8 mouse cellular contexts compared by ENCODE assay signal in genomic region chr10:20723521-20723915, GRCm38 (mm10). TPM values are rescaled to one million over a fixed set of nuclear protein-coding genes. Genes with fewer than 3 reads are reported as not detected.
DNase-seq lines count a peak whose midpoint lies in the region; ATAC-seq and TF ChIP-seq lines count a peak whose summit lies in the region.

No protein-coding gene starts in this region.

- no peak overlapping the region for H3K27ac ChIP-seq in neural tube, embryonic 11.5 days (ENCODE audit: low read depth, low read length)
- H3K27ac ChIP-seq in limb, embryonic 14.5 days (replicated peaks; ENCODE audit: low read depth, low read length): 0 out of 2 replicates have a peak overlapping the region, but pooled peaks have one; percentile 16
- 0 out of 2 replicates have a peak overlapping the region, but pooled peaks have one; percentile 6 for H3K27ac ChIP-seq in stomach, embryonic 15.5 days

- H3K9ac ChIP-seq in neural tube, embryonic 11.5 days (ENCODE audit: low read length): no peak overlapping the region
- H3K9ac ChIP-seq in limb, embryonic 14.5 days (ENCODE audit: low read depth, low read length, severe bottlenecking): peak overlapping the region; percentile 55
- no peak overlapping the region for H3K9ac ChIP-seq in stomach, embryonic 15.5 days

- no peak overlapping the region for H3K4me3 ChIP-seq in neural tube, embryonic 11.5 days (ENCODE audit: low read depth, low read length)
- H3K4me3 ChIP-seq in limb, embryonic 14.5 days (replicated peaks; ENCODE audit: low read length): peak overlapping the region; percentile 44
- H3K4me3 ChIP-seq in stomach, embryonic 15.5 days (replicated peaks): peak overlapping the region; percentile 17

- TF ChIP-seq POLR2A in limb, embryonic 14.5 days (IDR thresholded peaks at IDR 0.05; ENCODE audit: borderline replicate concordance, extremely low read depth, insufficient read depth, insufficient read length): no peak

- peak; percentile 62; the same call in 1 of the 2 replicates for ATAC-seq in neural tube, embryonic 11.5 days (ENCODE audit: insufficient read depth, low FRiP score, low TSS enrichment)
- peak; percentile 19; the same call in 1 of the 2 replicates for ATAC-seq in granulocyte monocyte progenitor cell, adult 5-6 weeks (replicated peaks; ENCODE audit: poor library complexity, severe bottlenecking)
- no peak for ATAC-seq in limb, embryonic 14.5 days (ENCODE audit: low FRiP score, low read depth)
- no peak for ATAC-seq in stomach, embryonic 15.5 days (ENCODE audit: insufficient read depth, low FRiP score, low read depth)

- H3K36me3 ChIP-seq in neural tube, embryonic 11.5 days (ENCODE audit: control insufficient read depth, insufficient read depth, low read length): no peaks in the 10 kb centered on the region
- H3K36me3 ChIP-seq in limb, embryonic 14.5 days (ENCODE audit: control insufficient read depth, insufficient read depth, low read length): no peaks in the 10 kb centered on the region
- H3K36me3 ChIP-seq in stomach, embryonic 15.5 days: no peaks in the 10 kb centered on the region

- H3K27me3 ChIP-seq in neural tube, embryonic 11.5 days (ENCODE audit: control insufficient read depth, insufficient read depth, low read length): no peaks in the 10 kb centered on the region
- H3K27me3 ChIP-seq in limb, embryonic 14.5 days (ENCODE audit: control insufficient read depth, insufficient read depth, low read length): no peaks in the 10 kb centered on the region
- no peaks in the 10 kb centered on the region for H3K27me3 ChIP-seq in stomach, embryonic 15.5 days (replicated peaks)

- peaks cover 5% of the 10 kb centered on the region; the same call in 1 of the 2 replicates for H3K4me1 ChIP-seq in neural tube, embryonic 11.5 days (ENCODE audit: control insufficient read depth, insufficient read depth, low read length)
- H3K4me1 ChIP-seq in limb, embryonic 14.5 days (ENCODE audit: control insufficient read depth, insufficient read depth, low read length): peaks cover 13% of the 10 kb centered on the region
- H3K4me1 ChIP-seq in stomach, embryonic 15.5 days: peaks cover 4% of the 10 kb centered on the region; the same call in 1 of the 2 replicates

- peak overlapping the region; percentile 17; the same call in 1 of the 2 replicates for H3K4me2 ChIP-seq in neural tube, embryonic 11.5 days (ENCODE audit: low read depth)
- peak overlapping the region; percentile 62 for H3K4me2 ChIP-seq in limb, embryonic 14.5 days (replicated peaks; ENCODE audit: low read depth, low read length, severe bottlenecking)
- peak overlapping the region; percentile 54 for H3K4me2 ChIP-seq in stomach, embryonic 15.5 days

- peak; percentile 23 for DNase-seq in neural tube, embryonic 11.5 days (ENCODE audit: low spot score)
- DNase-seq in neural tube, embryonic 10.5 days (ENCODE audit: extremely low spot score, low spot score): no peak
- DNase-seq in limb, embryonic 14.5 days (ENCODE audit: low spot score): no peak
- DNase-seq in left cerebral cortex, adult 9 months (ENCODE audit: low spot score in 2 of 2): no peak
- DNase-seq in urinary bladder, adult 18-20 months (ENCODE audit: low spot score in 2 of 2): no peak
- no peak for DNase-seq in layer of hippocampus, postnatal 36 days

- no peaks in the 10 kb centered on the region for H3K9me3 ChIP-seq in neural tube, embryonic 11.5 days (ENCODE audit: control insufficient read depth, low read length)
- no peaks in the 10 kb centered on the region for H3K9me3 ChIP-seq in limb, embryonic 14.5 days (ENCODE audit: control insufficient read depth, low read length)
- H3K9me3 ChIP-seq in stomach, embryonic 15.5 days: no peaks in the 10 kb centered on the region

- WGBS in neural tube, embryonic 11.5 days: 35% methylated on average over 3 of the region's 3 CpGs
- WGBS in limb, embryonic 14.5 days: 30% methylated on average over 3 of the region's 3 CpGs
- WGBS in stomach, embryonic 15.5 days: 37% methylated on average over 3 of the region's 3 CpGs

RNA-seq across cellular contexts. Expression of gene Pde7b, which starts 1.4 kb away (rescaled TPM):
- polyA plus RNA-seq in neural tube, embryonic 11.5 days (2014; fragmentation: Nextera tagmentation; extraction: Ambion mirVana): 1.3 and 1.5 TPM in 2 replicates
- 6.8 and 7.4 TPM in 2 replicates for total RNA-seq in granulocyte monocyte progenitor cell, adult 5-6 weeks (2014; fragmentation: Nextera tagmentation)
- 2.7 and 3.8 TPM in 2 replicates for total RNA-seq in granulocyte monocyte progenitor cell, adult 5-6 weeks (2017)
- polyA plus RNA-seq in limb, embryonic 14.5 days (2012; rRNA removed): 8.8 and 10.5 TPM in 2 replicates
- 7.0 and 11.0 TPM in 2 replicates for polyA plus RNA-seq in limb, embryonic 14.5 days (2014; fragmentation: Nextera tagmentation; extraction: Ambion mirVana)
- 3.7 and 3.9 TPM in 2 replicates for polyA plus RNA-seq in stomach, embryonic 15.5 days (2015; fragmentation: Nextera tagmentation; extraction: Ambion mirVana)
- total RNA-seq in layer of hippocampus, postnatal 36 days (2021): 10 to 100 TPM; 23.8 to 25.2 TPM

Comparison
In these comparisons a context has a peak if more than half of its experiments do, and no peak if none do; other contexts are left out.
1. ATAC-seq: peak in neural tube, embryonic 11.5 days (single experiment) and granulocyte monocyte progenitor cell, adult 5-6 weeks (single experiment); none in limb, embryonic 14.5 days (single experiment) and stomach, embryonic 15.5 days (single experiment).
2. Peak in every context shown above with its lines, with median percentiles within 50 percentile points of each other: H3K4me2 ChIP-seq.